Mouse (Mus musculus) spleen, postnatal 36 days (tissue): Measurements from ENCODE around the gene Erh.

Experiments
- DNase-seq, 2 experiments: peaks; one replicate each; pipeline ENCODE4 v3.0.0; 2022; ENCODE audit warnings: low spot score in 2 of 2, mixed read lengths in 1 of 2

Erh gene

GRCm38 (mm10) chr12:80643693-80644505, at the start of gene Erh, which contains the start of gene Slc39a9:
Erh (minus strand) TSS chr12:80644341.
Slc39a9 (plus strand) TSS chr12:80643883.
- DNase-seq, result peak; percentile 92 to 94

GRCm38 (mm10) chr12:80693700-80694099, 49.6 kb upstream of the Erh start:
- no peak for DNase-seq

GRCm38 (mm10) chr12:80692269-80692972, 48.3 kb upstream of the Erh start, which contains the start of gene Plekhd1:
Plekhd1 (plus strand) TSS chr12:80692591.
- DNase-seq, result no peak

GRCm38 (mm10) chr12:80691671-80692091, 47.5 kb upstream of the Erh start:
- DNase-seq, result no peak

GRCm38 (mm10) chr12:80689696-80690095, 45.6 kb upstream of the Erh start:
- no peak for DNase-seq

GRCm38 (mm10) chr12:80687788-80688211, 43.7 kb upstream of the Erh start:
- no peak for DNase-seq

- DNase-seq, result no peak
These were observed 40.2 kb upstream of the Erh start for GRCm38 (mm10) chr12:80684316-80684715.

- DNase-seq, result no peak
These were observed 39.4 kb upstream of the Erh start for GRCm38 (mm10) chr12:80683554-80683953.

GRCm38 (mm10) chr12:80681340-80681739, 37.2 kb upstream of the Erh start:
- DNase-seq, result no peak

GRCm38 (mm10) chr12:80673170-80673569, 29.0 kb upstream of the Erh start:
- DNase-seq, result peak in 1 of 2 experiments; percentile 29

- DNase-seq, result no peak
These were observed 24.2 kb upstream of the Erh start for GRCm38 (mm10) chr12:80668391-80668790.

- DNase-seq, result no peak
These were observed 19.8 kb upstream of the Erh start for GRCm38 (mm10) chr12:80663935-80664334.

- DNase-seq, result no peak
These were observed 18.2 kb upstream of the Erh start for GRCm38 (mm10) chr12:80662322-80662721.

- DNase-seq, result no peak
These were observed 14.5 kb upstream of the Erh start for GRCm38 (mm10) chr12:80658661-80659060.

GRCm38 (mm10) chr12:80654659-80655025, 10.5 kb upstream of the Erh start:
- no peak for DNase-seq

- DNase-seq, result no peak
These were observed 10.0 kb upstream of the Erh start for GRCm38 (mm10) chr12:80653951-80654658.

GRCm38 (mm10) chr12:80646377-80646776, 2.2 kb upstream of the Erh start:
- no peak for DNase-seq

GRCm38 (mm10) chr12:80644506-80644868, 346 bp upstream of the Erh start:
- no peak for DNase-seq

- peak; percentile 30 to 62 for DNase-seq
These were observed 1.1 kb downstream of the Erh start for GRCm38 (mm10) chr12:80642725-80643692.

GRCm38 (mm10) chr12:80631790-80632189, 12.4 kb downstream of the Erh start:
- no peak for DNase-seq

- DNase-seq, result no peak
These were observed 23.6 kb downstream of the Erh start for GRCm38 (mm10) chr12:80620501-80620900.
